Mouse (Mus musculus) kidney, adult 2 months (tissue): ENCODE measurements around the gene Prps2. TPM values are rescaled to one million over a fixed set of nuclear protein-coding genes. Genes with fewer than 3 reads are reported as not detected.
A peak's percentile ranks its signal among the peaks of the same experiment; 100 is the strongest.
"Not testable (repeated sequence)": the region's sequence is repeated elsewhere in the genome, so short reads cannot be mapped to it uniquely, and the experiment has no call there.

ENCODE experiments used
- DNase-seq: peaks from one replicate; pipeline ENCODE4 v3.0.0; 2021
- H3K27ac ChIP-seq: fragments of 200-500 bp; 2 replicates; pipeline ENCODE4 v1.5.1; 2012; ENCODE audit warnings: low read depth, low read length, control low read depth, inconsistent platforms; ENCODE audit not compliant: insufficient read depth
- H3K27me3 ChIP-seq: fragments of 200-500 bp; replicated peaks from 2 replicates; pipeline ENCODE4 v1.6.1; 2012; ENCODE audit warnings: mild to moderate bottlenecking, moderate library complexity, low read length, inconsistent platforms; ENCODE audit not compliant: control insufficient read depth, insufficient read depth
- H3K36me3 ChIP-seq: fragments of 200-500 bp; 2 replicates; pipeline ENCODE4 v1.6.1; 2012; ENCODE audit warnings: mild to moderate bottlenecking, moderate library complexity, low read length, inconsistent platforms; ENCODE audit not compliant: control insufficient read depth, insufficient read depth
- H3K4me1 ChIP-seq: fragments of 200-500 bp; 2 replicates; pipeline ENCODE4 v1.6.1; 2011; ENCODE audit warnings: low read length; ENCODE audit not compliant: control insufficient read depth, insufficient read depth
- H3K4me3 ChIP-seq: fragments of 200-500 bp; 2 replicates; pipeline ENCODE4 v1.5.1; 2011; ENCODE audit warnings: mild to moderate bottlenecking, low read depth, low read length, control low read depth; ENCODE audit not compliant: insufficient read depth
- CTCF ChIP-seq: fragments of 200-500 bp; conservative IDR thresholded peaks from 2 replicates; pipeline ENCODE4 v1.5.1; 2011; ENCODE audit warnings: low read depth, mild to moderate bottlenecking, control low read depth, low read length, moderate library complexity, mixed read lengths; ENCODE audit not compliant: insufficient read depth, insufficient read length
- POLR2A ChIP-seq: fragments of 200-500 bp; IDR thresholded peaks from one replicate; pipeline ENCODE4 v1.6.1; 2011; ENCODE audit warnings: low read depth, low read length, control low read depth
- WGBS: fragments of 180-500 bp; shearing (Covaris S2); methylation state at CpG from one replicate; pipeline ENCODE4 v1.1.7; 2018; 5-methylcytosine and 5-hydroxymethylcytosine counted together
- polyA plus RNA-seq: library from polyadenylated mRNA; depleted of rRNA; stranded (reverse); fragments of >200 nt; gene quantifications from 2 replicates; pipeline ENCODE4 v1.2.3, GENCODE M21; 2012; rRNA removed

The Prps2 gene
- polyA plus RNA-seq, 1 experiment, result 26.8 TPM

DNA sequence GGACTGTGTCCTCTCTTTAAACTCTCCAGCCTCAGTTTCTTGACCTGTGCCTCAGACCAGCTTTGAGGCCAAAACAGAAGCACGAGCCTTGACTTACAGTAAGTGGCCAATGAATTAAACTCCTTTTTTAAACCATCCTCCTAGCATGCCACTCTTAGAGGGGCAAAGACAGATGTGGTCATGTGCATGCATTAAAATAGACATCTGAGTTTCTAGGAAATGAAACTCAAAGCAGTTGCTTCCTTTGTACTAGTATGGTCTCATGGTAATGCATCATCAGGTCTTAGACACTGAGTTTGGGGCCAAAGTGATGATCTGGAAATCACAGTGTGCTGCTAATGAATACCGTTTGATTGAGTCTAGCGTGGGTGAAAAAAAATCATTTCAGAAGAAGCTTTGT, 54.0 kb downstream of the Prps2 start:
- DNase-seq, result no peak
- TF ChIP-seq CTCF (no peak), POLR2A (no peak)
- H3K27me3 ChIP-seq, result no peaks in the 10 kb centered on the region
- H3K4me3 ChIP-seq, result no peak overlapping the region
- H3K4me1 ChIP-seq, result no peaks in the 10 kb centered on the region
- H3K36me3 ChIP-seq, result no peaks in the 10 kb centered on the region
- 94% methylated on average over 3 of the region's 3 CpGs for WGBS
- H3K27ac ChIP-seq, result no peak overlapping the region

GRCm38 (mm10) chrX:167323742-167324141, 58.8 kb downstream of the Prps2 start:
- DNase-seq, result no peak
- 72% methylated on average over 1 of the region's 1 CpGs for WGBS
- no peaks in the 10 kb centered on the region for H3K27me3 ChIP-seq
- H3K4me1 ChIP-seq, result no peaks in the 10 kb centered on the region
- no peak overlapping the region for H3K4me3 ChIP-seq
- TF ChIP-seq POLR2A (no peak), CTCF (no peak)
- no peak overlapping the region for H3K27ac ChIP-seq
- no peaks in the 10 kb centered on the region for H3K36me3 ChIP-seq

DNA sequence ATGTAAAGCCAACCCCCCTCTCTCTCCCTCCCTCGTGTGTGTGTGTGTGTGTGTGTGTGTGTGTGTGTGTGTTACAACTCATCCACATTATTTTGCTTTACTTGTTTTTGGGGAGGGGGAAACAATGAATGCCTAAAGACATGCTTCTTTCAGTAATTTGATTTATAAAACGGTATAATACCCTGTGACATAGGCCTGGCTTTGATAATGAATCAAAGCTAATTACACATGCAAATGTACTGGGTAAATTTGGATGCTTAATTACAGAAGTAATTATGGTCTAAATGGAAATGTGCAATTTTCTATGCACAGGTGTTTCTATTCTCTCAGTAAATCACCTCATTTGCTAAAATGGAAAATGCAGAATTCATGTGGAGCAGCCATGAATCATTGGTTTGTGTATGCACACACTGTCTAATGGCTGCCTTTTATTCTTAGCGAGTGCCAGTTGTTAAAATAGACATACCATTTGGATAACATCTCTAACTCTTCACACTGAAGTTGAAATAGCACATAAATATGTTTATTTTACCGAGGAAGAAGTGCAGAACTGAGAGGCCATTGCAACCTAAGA, 61.2 kb downstream of the Prps2 start:
- no peaks in the 10 kb centered on the region for H3K4me1 ChIP-seq
- H3K4me3 ChIP-seq, result no peak overlapping the region
- H3K27me3 ChIP-seq, result no peaks in the 10 kb centered on the region
- H3K36me3 ChIP-seq, result no peaks in the 10 kb centered on the region
- 71% methylated on average over 4 of the region's 4 CpGs for WGBS
- TF ChIP-seq CTCF (no peak), POLR2A (no peak)
- DNase-seq, result no peak
- no peak overlapping the region for H3K27ac ChIP-seq

DNA sequence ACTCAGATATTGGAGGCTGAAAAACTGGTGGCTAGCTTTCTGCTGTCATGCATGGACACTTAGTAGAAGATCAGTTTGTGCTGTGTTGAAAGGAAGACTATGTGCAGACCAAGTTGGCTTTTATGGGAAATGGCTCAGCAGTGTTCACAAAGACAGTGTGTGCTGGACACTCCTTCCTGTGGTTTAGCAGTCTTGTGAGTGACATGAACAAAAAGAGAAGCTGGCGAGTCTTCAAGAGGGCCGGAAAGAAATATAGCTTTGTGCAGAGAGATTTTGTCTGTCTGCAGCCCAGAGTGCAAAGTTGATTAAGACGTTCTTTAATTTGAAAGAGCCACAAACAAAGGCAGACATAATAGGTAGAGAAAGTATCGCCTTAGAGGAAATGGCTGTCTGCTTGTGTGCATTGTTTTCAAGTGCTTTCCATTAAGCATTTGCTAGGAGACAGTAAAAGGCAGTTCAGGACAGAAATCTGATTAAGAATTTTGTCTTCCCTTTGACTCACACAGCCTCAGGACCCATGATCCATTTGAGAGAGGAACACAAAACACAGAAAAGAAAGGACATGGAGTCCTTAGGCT, 63.6 kb downstream of the Prps2 start:
- DNase-seq, result peak; percentile 8
- Histone ChIP-seq H3K27me3 (no peaks in the 10 kb centered on the region), H3K4me1 (no peaks in the 10 kb centered on the region), H3K36me3 (no peaks in the 10 kb centered on the region), H3K27ac (no peak overlapping the region), H3K4me3 (no peak overlapping the region)
- 51% methylated on average over 4 of the region's 4 CpGs for WGBS
- no peak for TF ChIP-seq POLR2A
- TF ChIP-seq CTCF, result no peak

DNA sequence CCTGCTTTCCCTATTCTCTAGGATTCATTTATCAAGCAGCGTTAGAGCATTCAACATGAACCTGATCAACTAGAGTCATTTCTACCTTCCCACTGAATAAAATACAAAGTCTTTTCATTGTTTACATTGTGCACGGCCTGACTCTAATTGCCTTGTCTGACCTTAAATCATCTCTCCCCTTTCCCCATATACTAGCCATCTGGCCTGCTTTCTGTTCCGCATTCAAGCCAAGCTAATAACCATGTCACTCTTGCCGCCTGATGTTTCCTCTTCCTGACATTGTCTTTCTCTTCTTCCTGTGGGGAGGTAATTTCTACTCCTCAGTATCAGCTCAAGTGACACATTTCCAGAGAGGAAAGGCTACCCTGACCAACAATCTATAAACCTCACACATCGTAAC, 66.8 kb downstream of the Prps2 start:
- H3K27ac ChIP-seq, result no peak overlapping the region
- H3K27me3 ChIP-seq, result no peaks in the 10 kb centered on the region
- no peaks in the 10 kb centered on the region for H3K36me3 ChIP-seq
- 52% methylated on average over 5 of the region's 5 CpGs for WGBS
- TF ChIP-seq CTCF (no peak), POLR2A (no peak)
- no peak for DNase-seq
- H3K4me1 ChIP-seq, result no peaks in the 10 kb centered on the region
- no peak overlapping the region for H3K4me3 ChIP-seq

- Histone ChIP-seq H3K36me3 (no peaks in the 10 kb centered on the region), H3K4me3 (no peak overlapping the region), H3K27me3 (no peaks in the 10 kb centered on the region), H3K27ac (no peak overlapping the region), H3K4me1 (no peaks in the 10 kb centered on the region)
- TF ChIP-seq POLR2A (no peak), CTCF (no peak)
- no peak for DNase-seq
- 62% methylated on average over 4 of the region's 4 CpGs for WGBS
Observed at GRCm38 (mm10) chrX:167315093-167315726, 67.3 kb downstream of the Prps2 start.

GRCm38 (mm10) chrX:167302061-167302460, 80.5 kb downstream of the Prps2 start:
- not testable (repeated sequence) for DNase-seq, H3K36me3 ChIP-seq, H3K27me3 ChIP-seq, H3K4me3 ChIP-seq, H3K4me1 ChIP-seq, H3K27ac ChIP-seq
- WGBS, result 71% methylated on average over 1 of the region's 1 CpGs

Other genes starting within 250 kb of the Prps2 start
- 143 and 255 TPM in 2 replicates for gene Tmsb4x, start 173.4 kb downstream of the Prps2 start, polyA plus RNA-seq
- 0.15 and 0.30 TPM in 2 replicates for gene Tlr8, start 118.4 kb downstream of the Prps2 start, polyA plus RNA-seq
- 0.52 and 0.99 TPM in 2 replicates for gene Tlr7, start 52.2 kb downstream of the Prps2 start, polyA plus RNA-seq